Mouse (Mus musculus) limb, embryonic 15.5 days (tissue): ENCODE results near the gene Tfdp2. TPM values are rescaled to one million over a fixed set of nuclear protein-coding genes. Genes with fewer than 3 reads are reported as not detected.

Experiments
- ATAC-seq: fragments of 200-750 bp; cut with Nextera tagmentation; 2 replicates; pipeline ENCODE4 v1.8.0; 2017; ENCODE audit warnings: low read depth, moderate TSS enrichment; ENCODE audit not compliant: insufficient number of reproducible peaks, low FRiP score, low TSS enrichment
- H3K27ac ChIP-seq: fragments of 300-500 bp; sonication (generic); 2 replicates; pipeline ENCODE4 v1.5.1; 2015; ENCODE audit warnings: moderate library complexity, mild to moderate bottlenecking, inconsistent platforms
- H3K27me3 ChIP-seq: fragments of 300-500 bp; sonication (generic); 2 replicates; pipeline ENCODE4 v1.6.1; 2015; ENCODE audit warnings: inconsistent platforms
- H3K36me3 ChIP-seq: fragments of 300-500 bp; sonication (generic); 2 replicates; pipeline ENCODE4 v1.6.1; 2015; ENCODE audit warnings: inconsistent platforms
- H3K4me1 ChIP-seq: fragments of 300-500 bp; sonication (generic); 2 replicates; pipeline ENCODE4 v1.6.1; 2015; ENCODE audit warnings: inconsistent platforms
- H3K4me2 ChIP-seq: fragments of 300-500 bp; sonication (generic); 2 replicates; pipeline ENCODE4 v1.6.1; 2015; ENCODE audit warnings: mild to moderate bottlenecking, inconsistent platforms
- H3K4me3 ChIP-seq: fragments of 300-500 bp; sonication (generic); 2 replicates; pipeline ENCODE4 v1.5.1; 2015; ENCODE audit warnings: mild to moderate bottlenecking, inconsistent platforms
- H3K9ac ChIP-seq: fragments of 300-500 bp; sonication (generic); 2 replicates; pipeline ENCODE4 v1.6.1; 2015; ENCODE audit warnings: inconsistent platforms
- H3K9me3 ChIP-seq: fragments of 300-500 bp; sonication (generic); 2 replicates; pipeline ENCODE4 v1.6.1; 2016; ENCODE audit warnings: inconsistent platforms
- WGBS: fragments of 180-500 bp; shearing (Covaris S2); methylation state at CpG from one replicate; pipeline ENCODE4 v1.1.7; 2015; 5-methylcytosine and 5-hydroxymethylcytosine counted together
- polyA plus RNA-seq: library from polyadenylated mRNA; unstranded; fragments of >200 nt; fragmentation: Nextera tagmentation; extraction: Ambion mirVana; gene quantifications from 2 replicates; pipeline ENCODE4 v1.2.1, GENCODE M21; 2015

Gene Tfdp2
- polyA plus RNA-seq, 1 experiment from 2014 or later: 30.0 TPM

GRCm38 (mm10) chr9:96261980-96262379 is 65.9 kb downstream of the Tfdp2 start:
- Histone ChIP-seq H3K4me1 (peaks cover 6% of the 10 kb centered on the region; the same call in 1 of the 2 replicates), H3K9me3 (no peaks in the 10 kb centered on the region), H3K27me3 (no peaks in the 10 kb centered on the region), H3K36me3 (no peaks in the 10 kb centered on the region), H3K4me3 (no peak overlapping the region), H3K9ac (no peak overlapping the region), H3K27ac (no peak overlapping the region), H3K4me2 (no peak overlapping the region)
- 92% methylated on average over 6 of the region's 6 CpGs for WGBS
- ATAC-seq: no peak

GRCm38 (mm10) chr9:96266793-96267558 is 70.9 kb downstream of the Tfdp2 start:
- no peak overlapping the region for H3K4me2 ChIP-seq
- ATAC-seq: no peak
- no peaks in the 10 kb centered on the region for H3K27me3 ChIP-seq
- H3K9ac ChIP-seq: no peak overlapping the region
- no peak overlapping the region for H3K27ac ChIP-seq
- H3K4me1 ChIP-seq: no peaks in the 10 kb centered on the region
- WGBS: 86% methylated on average over 6 of the region's 6 CpGs
- no peaks in the 10 kb centered on the region for H3K36me3 ChIP-seq
- H3K4me3 ChIP-seq: no peak overlapping the region
- H3K9me3 ChIP-seq: no peaks in the 10 kb centered on the region

DNA sequence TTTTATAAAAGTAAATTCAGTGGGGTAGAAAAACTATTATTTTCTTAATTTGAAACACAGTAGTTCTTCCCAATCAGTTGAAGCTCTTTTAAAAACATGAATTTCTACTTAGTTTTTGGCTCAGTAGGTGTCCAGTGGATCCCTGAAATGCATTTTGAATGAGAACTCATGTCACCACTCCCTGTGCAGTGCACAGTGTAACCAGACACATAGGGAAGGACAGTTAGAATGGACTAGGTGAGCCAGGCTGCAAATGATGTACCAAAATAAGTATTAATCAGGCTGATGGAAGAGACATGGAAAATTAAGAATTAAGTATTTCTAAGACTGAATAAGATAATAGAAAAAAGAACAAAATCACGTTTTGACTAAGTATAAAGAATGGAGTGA is 71.5 kb downstream of the Tfdp2 start:
- WGBS: 68% methylated on average over 1 of the region's 1 CpGs
- no peaks in the 10 kb centered on the region for H3K36me3 ChIP-seq
- no peak for ATAC-seq
- H3K27ac ChIP-seq: no peak overlapping the region
- H3K4me3 ChIP-seq: no peak overlapping the region
- H3K27me3 ChIP-seq: no peaks in the 10 kb centered on the region
- H3K4me2 ChIP-seq: no peak overlapping the region
- H3K9ac ChIP-seq: no peak overlapping the region
- no peaks in the 10 kb centered on the region for H3K4me1 ChIP-seq
- H3K9me3 ChIP-seq: no peaks in the 10 kb centered on the region

DNA sequence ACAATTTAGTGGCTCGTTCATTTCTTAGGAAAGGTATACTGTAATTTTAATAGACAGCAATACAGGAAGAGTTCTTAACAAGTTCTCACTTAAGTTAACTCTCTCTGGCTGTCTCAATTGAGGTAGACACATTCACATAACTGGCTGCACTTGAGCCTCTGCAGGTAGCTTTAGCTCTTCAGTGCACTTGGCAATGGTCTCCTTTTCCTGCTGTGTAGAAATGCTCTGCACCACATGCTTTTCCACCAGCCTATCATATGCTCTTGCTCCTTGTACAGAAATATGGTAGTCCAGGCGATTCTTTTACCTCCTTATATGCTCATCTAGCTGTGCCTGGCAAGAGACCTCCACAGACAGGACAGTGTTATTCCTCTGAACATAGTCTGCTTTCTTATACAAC is 73.7 kb downstream of the Tfdp2 start:
- no peak for ATAC-seq
- no peak overlapping the region for H3K9ac ChIP-seq
- no peaks in the 10 kb centered on the region for H3K9me3 ChIP-seq

GRCm38 (mm10) chr9:96275543-96275942 is 79.5 kb downstream of the Tfdp2 start:
- H3K4me2 ChIP-seq: no peak overlapping the region
- no peak for ATAC-seq
- H3K27ac ChIP-seq: no peak overlapping the region
- no peaks in the 10 kb centered on the region for H3K4me1 ChIP-seq
- H3K9ac ChIP-seq: no peak overlapping the region
- no peak overlapping the region for H3K4me3 ChIP-seq
- 0 out of 2 replicates have a peak, but pooled peaks cover 3% of the 10 kb centered on the region for H3K36me3 ChIP-seq
- no peaks in the 10 kb centered on the region for H3K27me3 ChIP-seq
- no peaks in the 10 kb centered on the region for H3K9me3 ChIP-seq

More for the DNA sequence above, 73.7 kb downstream of the Tfdp2 start:
- no peaks in the 10 kb centered on the region for H3K27me3 ChIP-seq
- no peak overlapping the region for H3K4me3 ChIP-seq
- no peak overlapping the region for H3K4me2 ChIP-seq
- no peaks in the 10 kb centered on the region for H3K4me1 ChIP-seq
- 71% methylated on average over 2 of the region's 2 CpGs for whole genome bisulfite sequencing
- H3K36me3 ChIP-seq: 0 out of 2 replicates have a peak, but pooled peaks cover under 1% of the 10 kb centered on the region
- H3K27ac ChIP-seq: no peak overlapping the region

- H3K36me3 ChIP-seq: 0 out of 2 replicates have a peak, but pooled peaks cover 4% of the 10 kb centered on the region
- H3K4me3 ChIP-seq: no peak overlapping the region
- no peaks in the 10 kb centered on the region for H3K4me1 ChIP-seq
- ATAC-seq: no peak
- no peak overlapping the region for H3K9ac ChIP-seq
- H3K27me3 ChIP-seq: no peaks in the 10 kb centered on the region
- 55% methylated on average over 3 of the region's 3 CpGs for WGBS
- H3K4me2 ChIP-seq: no peak overlapping the region
- H3K27ac ChIP-seq: no peak overlapping the region
- H3K9me3 ChIP-seq: no peaks in the 10 kb centered on the region
Measured at GRCm38 (mm10) chr9:96281497-96281896, 85.4 kb downstream of the Tfdp2 start.

DNA sequence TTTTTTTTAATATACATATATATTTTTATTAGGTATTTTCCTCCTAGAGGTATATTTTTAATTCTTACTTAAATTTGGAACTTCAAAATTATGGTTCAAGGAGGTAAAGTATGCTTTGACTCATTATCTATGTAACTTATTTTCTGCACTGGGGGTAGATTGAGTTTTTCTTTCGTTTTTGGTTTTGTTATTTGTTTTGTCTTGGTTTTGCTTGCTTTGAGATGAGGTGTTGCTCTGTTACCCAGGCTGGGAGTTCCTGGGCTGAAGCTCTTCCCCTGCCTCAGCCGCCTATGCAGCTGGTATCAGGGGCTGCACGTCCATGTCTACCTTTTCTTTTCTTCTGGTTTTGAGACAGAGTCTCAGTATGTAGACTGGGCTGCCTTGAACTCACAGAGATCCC is 86.0 kb downstream of the Tfdp2 start:
- H3K4me3 ChIP-seq: no peak overlapping the region
- no peak for ATAC-seq
- H3K9me3 ChIP-seq: no peaks in the 10 kb centered on the region
- 0 out of 2 replicates have a peak, but pooled peaks cover 4% of the 10 kb centered on the region for H3K36me3 ChIP-seq
- H3K27me3 ChIP-seq: no peaks in the 10 kb centered on the region
- 86% methylated on average over 3 of the region's 3 CpGs for WGBS
- no peak overlapping the region for H3K27ac ChIP-seq
- H3K4me2 ChIP-seq: no peak overlapping the region
- H3K4me1 ChIP-seq: no peaks in the 10 kb centered on the region
- no peak overlapping the region for H3K9ac ChIP-seq

GRCm38 (mm10) chr9:96284916-96285315 is 88.8 kb downstream of the Tfdp2 start:
- ATAC-seq: no peak
- no peak overlapping the region for H3K27ac ChIP-seq
- H3K27me3 ChIP-seq: no peaks in the 10 kb centered on the region
- H3K4me1 ChIP-seq: no peaks in the 10 kb centered on the region
- WGBS: 28% methylated on average over 1 of the region's 1 CpGs
- no peak overlapping the region for H3K4me2 ChIP-seq
- H3K9ac ChIP-seq: no peak overlapping the region
- H3K9me3 ChIP-seq: no peaks in the 10 kb centered on the region
- H3K36me3 ChIP-seq: 0 out of 2 replicates have a peak, but pooled peaks cover 4% of the 10 kb centered on the region
- no peak overlapping the region for H3K4me3 ChIP-seq

- 97% methylated on average over 7 of the region's 7 CpGs for WGBS
- Histone ChIP-seq H3K27ac (no peak overlapping the region), H3K9ac (no peak overlapping the region), H3K9me3 (no peaks in the 10 kb centered on the region), H3K36me3 (peaks cover 7% of the 10 kb centered on the region; the same call in 1 of the 2 replicates), H3K4me2 (no peak overlapping the region), H3K4me3 (no peak overlapping the region), H3K27me3 (no peaks in the 10 kb centered on the region), H3K4me1 (no peaks in the 10 kb centered on the region)
- no peak for ATAC-seq
Measured at GRCm38 (mm10) chr9:96292144-96292543, 96.1 kb downstream of the Tfdp2 start.

DNA sequence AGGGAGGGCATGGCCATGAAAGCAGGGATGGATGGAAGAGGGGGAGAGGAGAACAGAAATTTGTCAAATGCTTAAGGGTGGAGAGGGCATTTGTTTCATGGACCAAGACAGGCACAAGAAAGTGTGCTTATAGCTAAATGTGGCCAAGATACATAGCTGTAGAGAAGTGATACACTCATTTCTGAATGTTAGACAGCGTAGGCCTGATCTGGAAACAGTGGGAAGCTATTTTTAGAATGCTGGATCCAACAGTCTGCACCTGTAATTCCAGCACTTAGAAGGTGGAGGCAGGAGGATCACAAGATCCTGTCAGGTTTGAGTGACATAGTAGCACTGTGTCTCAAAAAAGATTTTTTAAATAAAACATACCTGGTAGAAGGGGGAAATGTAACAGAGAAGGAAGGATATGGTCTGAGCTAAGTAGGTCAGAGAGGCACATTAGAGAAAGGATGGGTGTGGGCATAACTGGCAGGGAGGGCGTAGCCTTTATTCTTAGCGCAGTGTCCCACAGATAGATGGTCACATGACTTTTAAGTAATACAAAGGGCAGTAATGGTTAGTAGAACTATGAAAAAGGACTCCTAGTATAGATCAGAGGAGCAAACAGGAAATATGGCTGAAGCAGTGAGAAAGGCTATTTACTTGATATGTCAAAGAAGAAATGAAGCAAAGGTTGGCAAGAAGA is 103.4 kb downstream of the Tfdp2 start:
- H3K4me1 ChIP-seq: no peaks in the 10 kb centered on the region
- peaks cover 22% of the 10 kb centered on the region for H3K36me3 ChIP-seq
- no peaks in the 10 kb centered on the region for H3K27me3 ChIP-seq
- no peak overlapping the region for H3K9ac ChIP-seq
- H3K9me3 ChIP-seq: no peaks in the 10 kb centered on the region
- no peak overlapping the region for H3K4me2 ChIP-seq
- H3K4me3 ChIP-seq: no peak overlapping the region
- WGBS: 90% methylated on average over 3 of the region's 3 CpGs
- ATAC-seq: no peak
- no peak overlapping the region for H3K27ac ChIP-seq

DNA sequence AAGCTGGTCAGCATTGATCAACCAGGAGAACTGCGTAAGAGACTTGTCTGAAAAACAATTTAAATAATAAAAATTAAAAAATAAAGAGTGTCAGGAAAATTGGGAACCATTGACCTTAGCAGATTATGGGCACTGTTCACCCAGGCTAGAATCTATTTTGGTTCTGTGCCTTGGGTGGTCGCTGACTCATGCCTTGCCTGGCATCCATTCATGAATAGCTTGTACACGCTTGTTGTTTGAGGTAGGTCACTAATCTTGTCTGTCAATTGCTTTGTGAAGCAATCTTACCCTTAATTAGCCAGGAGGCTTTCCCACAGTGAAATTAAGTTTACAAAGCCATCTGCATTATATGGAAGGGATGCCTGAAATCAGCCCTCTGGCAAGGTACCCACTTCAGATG is 112.7 kb downstream of the Tfdp2 start:
- no peaks in the 10 kb centered on the region for H3K27me3 ChIP-seq
- peaks cover 26% of the 10 kb centered on the region for H3K36me3 ChIP-seq
- no peaks in the 10 kb centered on the region for H3K9me3 ChIP-seq
- ATAC-seq: no peak
- no peaks in the 10 kb centered on the region for H3K4me1 ChIP-seq
- 75% methylated on average over 3 of the region's 3 CpGs for WGBS
- H3K27ac ChIP-seq: no peak overlapping the region
- H3K9ac ChIP-seq: no peak overlapping the region
- H3K4me2 ChIP-seq: no peak overlapping the region
- H3K4me3 ChIP-seq: no peak overlapping the region

GRCm38 (mm10) chr9:96312074-96312473 is 116.0 kb downstream of the Tfdp2 start:
- no peak overlapping the region for H3K4me2 ChIP-seq
- no peaks in the 10 kb centered on the region for H3K9me3 ChIP-seq
- H3K4me1 ChIP-seq: 0 out of 2 replicates have a peak, but pooled peaks cover 2% of the 10 kb centered on the region
- H3K27me3 ChIP-seq: no peaks in the 10 kb centered on the region
- H3K27ac ChIP-seq: no peak overlapping the region
- peaks cover 29% of the 10 kb centered on the region for H3K36me3 ChIP-seq
- no peak overlapping the region for H3K9ac ChIP-seq
- no peak overlapping the region for H3K4me3 ChIP-seq
- no peak for ATAC-seq
- 87% methylated on average over 3 of the region's 3 CpGs for WGBS
